Mouse (Mus musculus): ENCODE results near the gene Diras2.

Diras2 gene

GRCm38 (mm10) chr13:52552822-52553477 lies 21.9 kb upstream of the Diras2 start:
- DNase-seq (ENCODE audit: low read depth, low spot score), result no peak

GRCm38 (mm10) chr13:52551275-52551674 lies 20.2 kb upstream of the Diras2 start:
- no peak for DNase-seq (ENCODE audit: low read depth, low spot score)

DNA sequence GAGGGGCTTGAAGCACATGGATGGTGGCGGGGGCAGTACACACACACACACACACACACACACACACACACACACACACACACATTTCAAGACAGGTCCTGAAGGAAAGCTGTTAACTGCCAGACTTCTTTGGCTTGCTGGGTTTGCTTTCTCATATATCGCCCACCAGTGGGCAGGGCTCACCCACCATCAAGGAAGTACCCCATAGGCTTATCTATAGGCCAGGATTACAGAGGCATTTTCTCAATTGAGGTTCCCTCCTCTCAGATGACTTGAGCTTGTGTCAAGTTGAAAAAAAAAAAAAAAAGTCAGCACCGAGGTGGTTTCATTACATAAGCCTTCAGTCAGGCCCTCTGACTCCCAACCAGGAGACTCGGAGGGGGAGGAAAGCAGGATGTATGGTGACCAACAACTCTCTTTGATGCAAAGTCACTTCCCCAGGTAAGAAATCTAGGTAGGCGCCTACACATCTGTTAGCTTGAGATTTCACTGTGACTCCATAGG lies 19.7 kb upstream of the Diras2 start:
- DNase-seq (ENCODE audit: low read depth, low spot score), result no peak

DNA sequence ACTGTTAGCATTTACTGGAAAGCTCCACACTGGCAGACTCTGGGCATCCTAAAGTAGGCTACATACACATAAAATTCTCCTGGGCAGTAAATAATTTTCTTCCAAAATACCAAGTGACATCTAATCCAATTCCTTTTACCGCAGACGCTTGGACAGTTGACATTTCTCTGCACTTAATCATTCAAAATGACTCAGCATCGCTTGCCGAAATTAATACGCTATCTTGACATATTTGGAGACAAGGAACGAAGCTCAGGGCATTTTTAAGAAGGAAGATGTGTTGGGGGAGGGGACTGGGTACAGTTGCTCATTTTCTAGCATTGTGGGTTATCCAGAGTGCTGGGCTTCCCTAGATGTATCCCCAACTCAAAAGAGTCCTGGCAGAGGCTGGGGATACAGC lies 15.2 kb upstream of the Diras2 start:
- DNase-seq (ENCODE audit: low read depth, low spot score), result no peak

DNA sequence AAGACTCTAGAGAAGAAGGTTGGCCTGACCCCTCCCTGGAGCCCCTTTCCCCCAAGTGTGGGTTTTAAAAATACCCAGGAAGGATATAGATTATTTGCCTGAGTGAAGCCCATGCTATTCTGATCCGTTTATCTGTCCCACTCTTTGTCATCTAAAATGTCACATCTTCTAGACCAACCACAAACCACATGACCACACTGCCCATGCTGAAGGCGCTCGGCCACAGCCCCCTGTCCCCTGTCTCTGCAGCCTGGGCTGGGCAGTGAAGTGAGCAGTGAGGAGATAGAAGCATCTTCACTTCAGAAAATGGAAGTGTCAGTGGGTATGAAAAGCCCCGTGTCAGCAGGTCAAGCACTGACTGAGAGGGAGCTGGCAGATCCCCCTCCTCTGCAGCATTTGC lies 11.6 kb upstream of the Diras2 start:
- no peak for DNase-seq (ENCODE audit: low read depth, low spot score)

GRCm38 (mm10) chr13:52542036-52542526 lies 11.0 kb upstream of the Diras2 start:
- DNase-seq (ENCODE audit: low read depth, low spot score), result no peak

DNA sequence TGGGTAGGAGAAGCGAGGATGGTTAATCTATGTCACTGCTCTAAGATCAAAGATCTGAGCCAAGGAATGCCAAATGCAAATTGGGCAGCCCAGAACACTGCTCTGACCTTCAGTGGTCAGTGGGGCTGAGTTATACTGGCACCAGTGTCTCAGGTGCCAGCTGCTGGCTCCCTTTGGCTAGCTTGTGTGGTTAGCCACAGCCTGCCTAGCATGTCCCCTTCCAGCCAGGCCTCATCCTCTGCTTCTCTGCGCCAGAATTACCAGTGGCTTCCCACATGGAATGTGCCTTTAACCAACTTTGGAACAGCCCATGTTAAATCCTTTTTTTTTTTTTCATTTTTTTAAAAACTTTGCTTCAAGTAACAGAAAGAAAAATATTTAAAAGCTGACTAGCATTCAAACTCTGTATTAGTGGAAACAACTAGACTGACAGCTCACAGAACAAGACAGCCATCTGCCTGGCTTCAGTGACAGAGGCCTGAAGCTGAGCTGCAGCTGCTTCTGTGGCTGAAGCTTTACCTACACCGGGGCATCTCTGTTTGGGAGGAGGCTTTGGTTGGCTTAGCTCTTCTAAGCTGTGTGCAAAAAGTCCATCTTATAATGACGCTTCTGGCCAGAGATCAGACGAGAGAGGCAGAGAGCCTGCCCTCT lies 10.4 kb upstream of the Diras2 start:
- DNase-seq (ENCODE audit: low read depth, low spot score), result no peak

- DNase-seq (ENCODE audit: low read depth, low spot score), result no peak
Measured at GRCm38 (mm10) chr13:52539461-52539860, 8.4 kb upstream of the Diras2 start.

GRCm38 (mm10) chr13:52538588-52539116 lies 7.6 kb upstream of the Diras2 start:
- DNase-seq (ENCODE audit: low read depth, low spot score), result peak; percentile 56

- no peak for DNase-seq (ENCODE audit: low read depth, low spot score)
Measured at GRCm38 (mm10) chr13:52537754-52538587, 6.9 kb upstream of the Diras2 start.

- DNase-seq (ENCODE audit: low read depth, low spot score), result peak; percentile 76
Measured at GRCm38 (mm10) chr13:52535542-52535941, 4.5 kb upstream of the Diras2 start.

DNA sequence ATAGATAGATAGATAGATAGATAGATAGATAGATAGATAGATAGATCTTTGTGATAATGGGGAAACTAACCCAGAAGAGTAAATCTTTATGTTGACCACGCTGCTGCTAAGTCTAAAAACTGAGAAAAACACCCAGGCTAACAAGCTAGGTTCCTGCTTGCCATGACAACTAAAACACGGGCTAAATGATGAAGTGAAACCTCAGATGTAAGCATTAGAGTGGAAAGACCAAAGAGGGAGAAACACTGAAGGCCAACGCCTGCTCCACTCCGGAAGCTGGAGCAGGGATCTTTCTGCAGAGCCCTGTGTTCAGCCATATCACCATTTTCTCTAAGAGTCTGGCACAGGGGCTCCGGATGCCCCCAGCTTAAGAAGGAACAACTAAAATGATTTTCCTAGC lies 2.6 kb upstream of the Diras2 start:
- DNase-seq (ENCODE audit: low read depth, low spot score), result no peak

- peak; percentile 81 for DNase-seq (ENCODE audit: low read depth, low spot score)
Measured at GRCm38 (mm10) chr13:52530008-52530945, 802 bp downstream of the Diras2 start.

- peak; percentile 11 for DNase-seq (ENCODE audit: low read depth, low spot score)
Measured at GRCm38 (mm10) chr13:52529188-52529972, 1.7 kb downstream of the Diras2 start.

- DNase-seq (ENCODE audit: low read depth, low spot score), result no peak
Measured at GRCm38 (mm10) chr13:52528786-52529185, 2.3 kb downstream of the Diras2 start.

DNA sequence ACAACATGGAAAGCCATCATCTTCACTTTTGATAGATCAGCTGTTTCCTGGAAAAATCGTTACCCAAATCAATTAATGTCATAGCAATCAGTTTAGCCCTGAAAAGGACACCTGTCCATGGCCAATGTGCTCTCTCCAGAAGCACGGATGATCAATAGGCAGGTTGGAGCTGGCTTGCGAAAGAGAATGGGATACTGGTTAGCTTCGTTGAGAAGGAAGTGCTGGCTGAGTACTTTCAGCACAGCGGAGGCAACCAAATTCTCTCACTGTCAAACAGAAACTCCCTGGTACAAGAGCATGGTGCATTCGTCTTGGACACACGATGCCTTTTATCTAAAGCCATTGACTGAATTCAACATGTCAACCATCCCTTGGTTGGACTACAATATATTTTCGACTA lies 2.8 kb downstream of the Diras2 start:
- no peak for DNase-seq (ENCODE audit: low read depth, low spot score)

GRCm38 (mm10) chr13:52526249-52527035 lies 4.6 kb downstream of the Diras2 start:
- no peak for DNase-seq (ENCODE audit: low read depth, low spot score)

GRCm38 (mm10) chr13:52524313-52524712 lies 6.8 kb downstream of the Diras2 start:
- DNase-seq (ENCODE audit: low read depth, low spot score), result no peak

GRCm38 (mm10) chr13:52521176-52521575 lies 9.9 kb downstream of the Diras2 start:
- DNase-seq (ENCODE audit: low read depth, low spot score), result no peak

All from ES-CJ7 (cell line).